Mouse (Mus musculus): ENCODE data around the gene Sytl2.

- TF ChIP-seq CHD2 (IDR thresholded peaks at IDR 0.05; ENCODE audit: low read depth, low read length): no peak
- no peak for TF ChIP-seq HCFC1 (IDR thresholded peaks at IDR 0.05; ENCODE audit: borderline replicate concordance, insufficient read depth, low read length)
Observed at GRCm38 (mm10) chr7:90347779-90348437, 45.9 kb downstream of the Sytl2 start.

Measured in ES-E14 (cell line).